Mouse (Mus musculus) embryonic fibroblast, embryonic 13.5 days (primary cell): ENCODE measurements around the gene Cnih3.

ENCODE experiments used
- CTCF ChIP-seq: IDR thresholded peaks from 2 replicates; pipeline ENCODE4 v1.5.1; 2011; ENCODE audit warnings: mild to moderate bottlenecking, control low read depth, low read length, moderate library complexity, borderline replicate concordance; ENCODE audit not compliant: insufficient read depth
- POLR2A ChIP-seq: IDR thresholded peaks from 2 replicates; pipeline ENCODE4 v1.6.1; 2011; ENCODE audit warnings: low read depth, mild to moderate bottlenecking, control low read depth, low read length, moderate library complexity

- no peak for TF ChIP-seq CTCF
- TF ChIP-seq POLR2A = no peak
These were observed 38.1 kb upstream of the Cnih3 start for GRCm38 (mm10) chr1:181314301-181314700.
